Mouse (Mus musculus): Measurements from ENCODE around the gene Gm28042.

GRCm38 (mm10) chr2:120086038-120086437 lies 58.7 kb downstream of the Gm28042 start:
- TF ChIP-seq CTCF (IDR thresholded peaks at IDR 0.05) (no peak), EP300 (IDR thresholded peaks at IDR 0.05) (no peak)

Data from lung, postnatal 0 days (tissue).